Mouse (Mus musculus) liver, adult 2 months (tissue): Measurements from ENCODE around the gene Parm1. TPM values are rescaled to one million over a fixed set of nuclear protein-coding genes. Genes with fewer than 3 reads are reported as not detected.

Source experiments
- DNase-seq: peaks from one replicate; pipeline ENCODE4 v3.0.0-alpha.2; 2011; ENCODE audit warnings: low read depth, low spot score; ENCODE audit errors: extremely low read depth
- H3K27ac ChIP-seq: fragments of 200-500 bp; replicated peaks from 2 replicates; pipeline ENCODE4 v1.5.1; 2012; ENCODE audit warnings: low read depth, mild to moderate bottlenecking, control low read depth, inconsistent platforms, low read length; ENCODE audit not compliant: insufficient read depth
- H3K27me3 ChIP-seq: fragments of 200-500 bp; 2 replicates; pipeline ENCODE4 v1.6.1; 2012; ENCODE audit warnings: mild to moderate bottlenecking, moderate library complexity, low read length, inconsistent platforms; ENCODE audit not compliant: control insufficient read depth, insufficient read depth
- H3K36me3 ChIP-seq: fragments of 200-500 bp; 2 replicates; pipeline ENCODE4 v1.6.1; 2012; ENCODE audit warnings: low read length, inconsistent platforms; ENCODE audit not compliant: control insufficient read depth, insufficient read depth
- H3K4me1 ChIP-seq: fragments of 200-500 bp; 2 replicates; pipeline ENCODE4 v1.6.1; 2011; ENCODE audit warnings: low read length; ENCODE audit not compliant: control insufficient read depth, insufficient read depth
- H3K4me3 ChIP-seq: fragments of 200-500 bp; 2 replicates; pipeline ENCODE4 v1.5.1; 2011; ENCODE audit warnings: low read depth, mild to moderate bottlenecking, control low read depth, low read length, moderate library complexity; ENCODE audit not compliant: insufficient read depth
- H3K79me2 ChIP-seq: fragments of 200-500 bp; 2 replicates; pipeline ENCODE4 v1.6.1; 2012; ENCODE audit warnings: inconsistent platforms, mild to moderate bottlenecking, low read length, moderate library complexity; ENCODE audit not compliant: control insufficient read depth, insufficient read depth
- H3K9ac ChIP-seq: fragments of 200-500 bp; 2 replicates; pipeline ENCODE4 v1.6.1; 2012; ENCODE audit warnings: low read depth, mild to moderate bottlenecking, control low read depth, inconsistent platforms, low read length
- CTCF ChIP-seq: fragments of 200-500 bp; IDR thresholded peaks from 2 replicates; pipeline ENCODE4 v1.5.1; 2011; ENCODE audit warnings: low read depth, low read length, control low read depth
- POLR2A ChIP-seq: fragments of 200-500 bp; IDR thresholded peaks from 2 replicates; pipeline ENCODE4 v1.6.1; 2011; ENCODE audit warnings: low read length, control low read depth; ENCODE audit not compliant: insufficient read depth; ENCODE audit errors: extremely low read depth
- WGBS: fragments of 180-500 bp; shearing (Covaris S2); methylation state at CpG from one replicate; pipeline ENCODE4 v1.1.7; 2018; 5-methylcytosine and 5-hydroxymethylcytosine counted together
- polyA plus RNA-seq: library from polyadenylated mRNA; depleted of rRNA; stranded (reverse); fragments of >200 nt; gene quantifications from 2 replicates; pipeline ENCODE4 v1.2.3, GENCODE M21; 2012
- total RNA-seq: library from RNA; depleted of rRNA; stranded (reverse); fragments of >200 nt; gene quantifications from 2 replicates; pipeline ENCODE4 v1.2.3, GENCODE M21; 2014

Gene Parm1
- total and polyA plus RNA-seq, 2 experiments = under 0.01 to 0.05 TPM

DNA sequence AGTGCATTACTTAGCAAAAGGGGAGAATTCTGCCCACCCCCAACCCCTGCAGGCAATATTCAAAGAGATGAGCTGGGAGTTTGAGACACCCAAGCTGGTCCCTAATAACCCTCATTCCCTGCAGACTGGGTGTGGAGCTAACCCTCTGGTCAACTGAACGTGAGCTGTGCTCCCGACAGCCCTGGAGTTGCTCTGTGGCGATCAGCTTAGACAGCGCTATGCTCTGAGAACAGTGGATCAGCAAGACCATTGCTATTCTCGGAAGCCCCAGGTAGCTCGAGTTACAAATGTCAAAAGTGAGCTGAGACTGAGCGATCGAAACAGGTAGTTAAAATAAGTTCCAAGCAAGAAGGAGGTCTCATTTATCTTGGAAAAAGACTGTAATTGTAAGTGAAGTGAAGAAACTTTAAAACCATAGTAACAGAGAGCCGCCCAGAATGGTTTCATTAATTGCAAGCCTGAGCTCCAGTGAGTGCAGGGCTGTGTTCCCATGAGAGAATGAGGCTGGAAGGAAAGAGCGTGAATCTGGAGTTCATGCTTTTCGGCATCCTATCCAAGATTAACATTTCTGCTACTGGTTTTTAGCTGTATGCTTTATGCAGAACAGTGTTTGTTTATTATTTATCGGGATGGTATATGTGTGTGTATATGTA is 86.5 kb downstream of the Parm1 start:
- Histone ChIP-seq H3K79me2 (no peaks in the 10 kb centered on the region), H3K27ac (no peak overlapping the region)
- no peak for DNase-seq

DNA sequence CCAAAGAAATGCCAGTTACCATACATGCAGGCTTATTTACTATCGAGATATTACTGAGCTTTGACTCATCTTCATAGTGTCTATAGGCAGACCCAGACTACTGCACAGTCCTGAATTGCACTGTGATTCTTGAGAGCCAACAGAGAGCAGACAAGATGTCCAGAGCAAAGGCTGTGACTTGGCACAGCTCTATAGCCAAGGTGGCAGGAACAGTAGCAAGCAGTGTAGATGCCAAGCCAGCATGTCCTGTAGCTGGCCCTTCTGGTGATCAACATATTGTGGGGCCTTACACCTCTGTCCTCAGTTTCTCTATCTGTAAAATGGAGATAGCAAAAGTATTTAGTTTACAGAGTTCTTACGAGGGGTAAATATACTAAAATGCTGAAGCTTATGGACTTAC is 89.8 kb downstream of the Parm1 start:
- H3K79me2 ChIP-seq = no peaks in the 10 kb centered on the region
- 90% methylated on average over 2 of the region's 2 CpGs for WGBS
- H3K9ac ChIP-seq = no peak overlapping the region

More for the DNA sequence above, 86.5 kb downstream of the Parm1 start:
- TF ChIP-seq POLR2A = no peak
- TF ChIP-seq CTCF = no peak
- 90% methylated on average over 12 of the region's 12 CpGs for WGBS
- Histone ChIP-seq H3K4me3 (no peak overlapping the region), H3K9ac (no peak overlapping the region), H3K4me1 (no peaks in the 10 kb centered on the region), H3K27me3 (no peaks in the 10 kb centered on the region), H3K36me3 (no peaks in the 10 kb centered on the region)

GRCm38 (mm10) chr5:91607841-91608240 is 90.4 kb downstream of the Parm1 start:
- H3K36me3 ChIP-seq = no peaks in the 10 kb centered on the region
- 75% methylated on average over 7 of the region's 7 CpGs for WGBS
- H3K4me1 ChIP-seq = no peaks in the 10 kb centered on the region
- DNase-seq = no peak
- no peak for TF ChIP-seq CTCF
- no peak overlapping the region for H3K27ac ChIP-seq
- no peaks in the 10 kb centered on the region for H3K27me3 ChIP-seq
- no peak overlapping the region for H3K4me3 ChIP-seq
- H3K79me2 ChIP-seq = no peaks in the 10 kb centered on the region
- no peak overlapping the region for H3K9ac ChIP-seq

More for the DNA sequence above, 89.8 kb downstream of the Parm1 start:
- Histone ChIP-seq H3K4me1 (no peaks in the 10 kb centered on the region), H3K27ac (no peak overlapping the region), H3K4me3 (no peak overlapping the region), H3K36me3 (no peaks in the 10 kb centered on the region), H3K27me3 (no peaks in the 10 kb centered on the region)
- TF ChIP-seq CTCF = no peak
- TF ChIP-seq POLR2A = no peak
- no peak for DNase-seq

GRCm38 (mm10) chr5:91609041-91609440 is 91.6 kb downstream of the Parm1 start:
- no peaks in the 10 kb centered on the region for H3K4me1 ChIP-seq
- H3K36me3 ChIP-seq = no peaks in the 10 kb centered on the region
- no peak for DNase-seq
- no peaks in the 10 kb centered on the region for H3K27me3 ChIP-seq
- WGBS = 79% methylated on average over 4 of the region's 4 CpGs
- H3K9ac ChIP-seq = no peak overlapping the region
- H3K27ac ChIP-seq = no peak overlapping the region
- TF ChIP-seq POLR2A (no peak), CTCF (no peak)
- no peaks in the 10 kb centered on the region for H3K79me2 ChIP-seq
- H3K4me3 ChIP-seq = no peak overlapping the region

DNA sequence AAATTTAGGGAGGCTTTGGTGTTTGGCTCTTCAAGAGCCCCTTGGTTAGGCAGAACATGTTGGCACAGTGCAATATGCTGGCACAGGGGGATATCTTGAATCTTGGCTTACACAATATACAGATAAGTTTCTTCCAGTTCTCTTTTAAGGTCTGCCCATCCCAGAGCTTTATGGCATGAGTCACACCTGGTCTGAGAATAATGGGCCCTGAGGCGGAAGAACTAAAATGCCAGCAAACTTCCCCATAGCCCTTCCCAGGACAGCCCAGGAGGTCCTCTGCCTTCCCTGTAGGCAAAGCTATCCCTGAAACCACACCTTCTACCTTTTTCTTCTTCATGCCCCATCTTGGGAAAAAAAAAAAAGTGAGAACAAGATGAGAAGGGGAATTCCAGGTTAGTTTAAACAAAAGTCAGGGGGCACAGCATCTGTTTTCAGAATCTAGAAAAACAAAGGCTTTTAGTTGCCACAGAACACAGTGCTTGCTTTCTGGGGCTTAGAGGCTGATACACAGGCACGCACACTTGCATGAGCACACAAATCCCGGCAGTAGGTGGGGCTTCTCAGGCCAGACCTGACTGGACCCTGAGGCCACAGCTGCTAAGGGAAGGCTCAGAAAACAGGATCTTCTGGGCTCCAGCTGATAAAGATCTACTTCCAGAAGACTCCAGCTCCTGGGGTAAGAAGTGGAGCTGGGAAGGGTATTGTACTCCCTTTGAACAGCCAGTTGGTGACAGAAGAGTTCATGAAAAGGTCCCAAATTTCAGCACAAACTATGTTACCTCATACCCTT is 92.3 kb downstream of the Parm1 start:
- Histone ChIP-seq H3K36me3 (no peaks in the 10 kb centered on the region), H3K9ac (no peak overlapping the region), H3K27me3 (no peaks in the 10 kb centered on the region), H3K27ac (no peak overlapping the region), H3K4me1 (no peaks in the 10 kb centered on the region), H3K79me2 (no peaks in the 10 kb centered on the region), H3K4me3 (no peak overlapping the region)
- WGBS = 83% methylated on average over 3 of the region's 3 CpGs
- TF ChIP-seq CTCF (no peak), POLR2A (no peak)
- no peak for DNase-seq

GRCm38 (mm10) chr5:91610499-91610898 is 93.1 kb downstream of the Parm1 start:
- TF ChIP-seq POLR2A (no peak), CTCF (no peak)
- Histone ChIP-seq H3K27ac (no peak overlapping the region), H3K9ac (no peak overlapping the region), H3K79me2 (no peaks in the 10 kb centered on the region), H3K4me3 (no peak overlapping the region), H3K36me3 (no peaks in the 10 kb centered on the region), H3K4me1 (no peaks in the 10 kb centered on the region), H3K27me3 (no peaks in the 10 kb centered on the region)
- DNase-seq = no peak
- 82% methylated on average over 2 of the region's 2 CpGs for WGBS
